Mouse (Mus musculus) heart, postnatal 0 days (tissue): ENCODE results near the gene 9130230L23Rik.

Source experiments
- CTCF ChIP-seq: IDR thresholded peaks from 2 replicates; pipeline ENCODE4 v1.5.1; 2016; ENCODE audit warnings: antibody characterized with exemption, control low read depth, low read depth
- EP300 ChIP-seq: IDR thresholded peaks from 2 replicates; pipeline ENCODE4 v1.6.1; 2016; ENCODE audit warnings: antibody characterized with exemption, low read depth

GRCm38 (mm10) chr5:65975731-65976130 is 28.4 kb downstream of the 9130230L23Rik start:
- TF ChIP-seq CTCF (no peak), EP300 (no peak)
